Mouse (Mus musculus): ENCODE measurements around the gene Gm28035. TPM values are rescaled to one million over a fixed set of nuclear protein-coding genes. Genes with fewer than 3 reads are reported as not detected.
A peak's percentile ranks its signal among the peaks of the same experiment; 100 is the strongest.

The Gm28035 gene
- polyA plus RNA-seq, 1 experiment from 2014 or later: 0.19 TPM

GRCm38 (mm10) chr2:30285416-30286181, 45.2 kb downstream of the Gm28035 start:
- Histone ChIP-seq H3K4me2 (peak overlapping the region; percentile 96), H3K36me3 (peaks cover 38% of the 10 kb centered on the region), H3K9ac (peak overlapping the region; percentile 97), H3K9me3 (no peaks in the 10 kb centered on the region), H3K27ac (replicated peaks) (peak overlapping the region; percentile 67), H3K4me1 (peaks cover 24% of the 10 kb centered on the region), H3K4me3 (peak overlapping the region; percentile 96), H3K27me3 (replicated peaks) (no peaks in the 10 kb centered on the region)
- peak; percentile 47; the same call in 1 of the 2 replicates for ATAC-seq (ENCODE audit: extremely low read depth, insufficient number of reproducible peaks, low FRiP score, low TSS enrichment)
- 12% methylated on average over 38 of the region's 38 CpGs for WGBS

DNA sequence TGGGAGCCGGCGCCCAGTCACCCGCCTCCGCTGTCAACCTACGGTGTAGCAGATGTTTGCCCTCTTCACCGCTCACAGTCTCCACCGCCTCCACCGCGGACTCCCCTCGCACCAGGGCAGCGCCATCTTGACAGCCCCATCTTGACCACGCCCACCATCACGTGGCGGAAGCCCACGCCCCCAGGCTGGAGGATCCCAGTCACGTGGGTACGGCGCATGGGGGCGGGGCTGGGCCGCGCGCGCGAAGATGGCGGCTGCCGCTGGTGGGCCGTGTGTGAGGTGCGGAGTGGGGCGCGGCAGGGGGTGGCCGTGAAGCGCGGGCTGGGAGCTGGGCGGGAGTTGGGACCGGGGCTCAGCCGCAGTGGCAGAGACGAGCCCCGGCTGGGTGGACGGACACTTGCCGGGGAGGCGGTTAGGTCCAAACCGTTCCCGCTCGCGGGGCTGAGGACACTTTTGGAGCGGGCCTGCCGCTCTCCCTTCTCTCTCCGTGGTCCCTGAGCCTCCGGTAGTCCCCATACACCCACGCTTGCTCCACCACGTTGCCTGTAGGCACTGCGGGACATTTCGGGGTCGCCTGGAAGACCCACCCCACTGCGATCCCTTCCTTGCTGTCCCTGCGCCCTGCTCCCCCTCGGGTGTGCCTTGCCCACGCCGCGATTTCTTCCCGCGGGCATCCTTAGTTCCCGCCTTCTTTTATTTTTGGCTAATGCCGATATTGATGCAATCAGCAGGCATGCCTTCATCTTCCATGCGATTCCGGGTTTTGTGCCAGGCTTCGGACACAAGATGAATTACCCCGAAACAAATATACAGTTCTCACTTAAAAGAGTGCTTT, 46.0 kb downstream of the Gm28035 start, which contains the start of the genes Dolk and Nup188:
Gene Dolk, minus strand, starts transcription at position 143 of the 835 bp plus-strand sequence.
Gene Nup188, plus strand, starts transcription at position 206 of the 835 bp plus-strand sequence.
- Histone ChIP-seq H3K36me3 (peaks cover 37% of the 10 kb centered on the region), H3K27ac (replicated peaks) (peak within 1 kb of the TSS; percentile 72), H3K4me2 (peak within 1 kb of the TSS; percentile 96), H3K9ac (peak within 1 kb of the TSS; percentile 97), H3K9me3 (no peaks in the 10 kb centered on the region), H3K4me1 (peaks cover 24% of the 10 kb centered on the region), H3K27me3 (replicated peaks) (no peaks in the 10 kb centered on the region), H3K4me3 (peak within 1 kb of the TSS; percentile 96)
- WGBS: under 1% methylated on average over 68 of the region's 68 CpGs
- ATAC-seq (ENCODE audit: extremely low read depth, insufficient number of reproducible peaks, low FRiP score, low TSS enrichment): peak; percentile 92

DNA sequence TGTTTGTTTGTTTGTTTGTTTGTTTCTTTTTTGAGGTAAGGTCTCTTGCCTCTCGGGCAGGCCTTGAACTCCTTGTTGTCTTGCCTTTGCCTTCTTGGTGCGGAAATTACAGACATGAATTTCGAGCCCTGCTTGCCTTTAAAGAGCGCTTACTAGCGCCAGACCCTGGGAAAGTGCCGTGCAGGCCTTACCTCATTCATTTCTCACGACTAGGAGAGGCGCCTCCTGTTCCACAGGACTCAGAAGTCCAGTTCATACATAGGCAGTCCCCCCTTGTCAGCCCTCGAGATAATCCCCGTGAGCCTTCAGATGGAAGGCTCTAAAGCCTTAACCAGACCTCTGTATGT, 46.6 kb downstream of the Gm28035 start:
- Histone ChIP-seq H3K4me1 (peaks cover 24% of the 10 kb centered on the region), H3K36me3 (peaks cover 37% of the 10 kb centered on the region), H3K9ac (peak overlapping the region; percentile 97), H3K9me3 (no peaks in the 10 kb centered on the region), H3K4me2 (peak overlapping the region; percentile 96), H3K27ac (replicated peaks) (peak overlapping the region; percentile 72; the same call in 1 of the 2 replicates), H3K4me3 (peak overlapping the region; percentile 96), H3K27me3 (replicated peaks) (no peaks in the 10 kb centered on the region)
- no peak for ATAC-seq (ENCODE audit: extremely low read depth, insufficient number of reproducible peaks, low FRiP score, low TSS enrichment)
- 1% methylated on average over 10 of the region's 10 CpGs for WGBS

DNA sequence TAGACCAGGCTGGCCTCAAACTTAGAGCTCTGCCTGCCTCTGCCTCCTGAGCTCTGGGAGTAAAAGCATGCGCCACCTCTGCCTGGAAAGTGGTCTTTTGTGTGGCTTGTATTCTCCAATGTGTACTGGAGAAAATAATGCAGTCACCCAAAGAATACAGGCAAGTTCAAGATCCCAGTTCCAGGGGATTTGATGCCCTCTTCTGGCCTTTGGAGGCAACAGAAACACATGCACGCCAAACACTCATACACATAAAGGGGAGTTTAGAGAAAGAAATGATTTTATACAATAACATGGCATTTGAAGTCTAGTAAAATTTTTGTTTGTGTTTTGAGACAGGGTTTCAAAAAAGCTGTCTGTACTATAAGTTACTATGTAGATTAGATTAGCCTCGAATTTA, 59.2 kb downstream of the Gm28035 start:
- H3K4me3 ChIP-seq: no peak overlapping the region
- ATAC-seq (ENCODE audit: extremely low read depth, insufficient number of reproducible peaks, low FRiP score, low TSS enrichment): no peak
- peaks cover 76% of the 10 kb centered on the region for H3K36me3 ChIP-seq
- H3K4me1 ChIP-seq: peaks cover 5% of the 10 kb centered on the region
- H3K9ac ChIP-seq: no peak overlapping the region
- H3K27me3 ChIP-seq (replicated peaks): no peaks in the 10 kb centered on the region
- no peak overlapping the region for H3K4me2 ChIP-seq
- no peak overlapping the region for H3K27ac ChIP-seq (replicated peaks)
- 74% methylated on average over 3 of the region's 3 CpGs for WGBS
- H3K9me3 ChIP-seq: no peaks in the 10 kb centered on the region

DNA sequence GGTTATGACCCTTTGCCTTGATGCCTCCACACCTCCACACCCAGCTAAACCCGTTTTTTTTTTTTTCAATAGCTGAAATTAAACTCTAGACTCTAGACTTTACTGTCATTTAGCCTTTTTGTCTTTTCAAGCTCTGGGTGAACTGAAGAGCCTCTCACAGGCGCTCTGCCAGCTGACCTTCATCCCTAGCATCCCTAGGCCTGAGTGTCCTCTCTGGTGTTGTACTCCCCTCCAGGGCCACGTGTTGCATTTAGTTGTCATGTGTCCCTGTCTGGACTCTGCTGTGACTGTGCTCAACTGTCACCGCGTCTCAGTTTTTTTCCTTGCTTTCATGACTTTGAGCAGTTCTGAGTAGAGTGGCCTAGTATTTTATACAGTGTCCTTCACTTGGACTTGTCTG, 59.6 kb downstream of the Gm28035 start:
- H3K27ac ChIP-seq (replicated peaks): no peak overlapping the region
- H3K9ac ChIP-seq: no peak overlapping the region
- no peaks in the 10 kb centered on the region for H3K27me3 ChIP-seq (replicated peaks)
- peaks cover 80% of the 10 kb centered on the region for H3K36me3 ChIP-seq
- H3K9me3 ChIP-seq: no peaks in the 10 kb centered on the region
- no peak overlapping the region for H3K4me3 ChIP-seq
- WGBS: 87% methylated on average over 5 of the region's 5 CpGs
- H3K4me1 ChIP-seq: peaks cover 1% of the 10 kb centered on the region
- H3K4me2 ChIP-seq: no peak overlapping the region
- no peak for ATAC-seq (ENCODE audit: extremely low read depth, insufficient number of reproducible peaks, low FRiP score, low TSS enrichment)

GRCm38 (mm10) chr2:30306087-30306486, 65.7 kb downstream of the Gm28035 start:
- Histone ChIP-seq H3K27ac (replicated peaks) (no peak overlapping the region), H3K4me2 (no peak overlapping the region), H3K9me3 (no peaks in the 10 kb centered on the region), H3K36me3 (peaks cover 100% of the 10 kb centered on the region), H3K9ac (no peak overlapping the region), H3K27me3 (replicated peaks) (no peaks in the 10 kb centered on the region), H3K4me1 (no peaks in the 10 kb centered on the region), H3K4me3 (no peak overlapping the region)
- WGBS: 94% methylated on average over 7 of the region's 7 CpGs
- ATAC-seq (ENCODE audit: extremely low read depth, insufficient number of reproducible peaks, low FRiP score, low TSS enrichment): no peak

GRCm38 (mm10) chr2:30309351-30309750, 69.0 kb downstream of the Gm28035 start:
- no peak overlapping the region for H3K9ac ChIP-seq
- no peak overlapping the region for H3K27ac ChIP-seq (replicated peaks)
- H3K4me2 ChIP-seq: no peak overlapping the region
- 77% methylated on average over 3 of the region's 3 CpGs for WGBS
- no peaks in the 10 kb centered on the region for H3K4me1 ChIP-seq
- no peaks in the 10 kb centered on the region for H3K27me3 ChIP-seq (replicated peaks)
- no peak overlapping the region for H3K4me3 ChIP-seq
- H3K36me3 ChIP-seq: peaks cover 99% of the 10 kb centered on the region
- no peak for ATAC-seq (ENCODE audit: extremely low read depth, insufficient number of reproducible peaks, low FRiP score, low TSS enrichment)
- H3K9me3 ChIP-seq: no peaks in the 10 kb centered on the region

DNA sequence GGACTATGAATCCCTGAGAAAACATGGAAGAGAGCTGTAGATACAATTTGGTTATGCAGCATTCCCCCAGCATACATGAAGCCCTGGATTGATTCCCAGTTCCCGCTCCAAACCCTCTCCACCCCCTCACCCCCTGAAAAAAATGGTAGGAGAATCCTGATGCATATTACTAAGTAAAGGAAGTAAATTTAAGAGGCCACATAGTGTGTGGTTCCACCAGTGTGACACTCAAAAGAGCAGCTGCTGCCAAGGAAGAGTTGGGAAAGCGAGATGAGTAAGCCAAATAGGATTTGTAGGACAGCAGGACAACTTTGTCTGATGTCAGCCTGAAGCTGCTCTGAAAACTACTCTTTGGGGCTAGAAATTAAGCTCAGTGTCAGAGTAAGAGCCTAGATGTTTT, 71.1 kb downstream of the Gm28035 start:
- Histone ChIP-seq H3K9me3 (no peaks in the 10 kb centered on the region), H3K4me3 (no peak overlapping the region), H3K4me1 (no peaks in the 10 kb centered on the region), H3K4me2 (no peak overlapping the region), H3K9ac (no peak overlapping the region), H3K36me3 (peaks cover 99% of the 10 kb centered on the region), H3K27ac (replicated peaks) (no peak overlapping the region), H3K27me3 (replicated peaks) (no peaks in the 10 kb centered on the region)
- 98% methylated on average over 2 of the region's 2 CpGs for WGBS
- no peak for ATAC-seq (ENCODE audit: extremely low read depth, insufficient number of reproducible peaks, low FRiP score, low TSS enrichment)

DNA sequence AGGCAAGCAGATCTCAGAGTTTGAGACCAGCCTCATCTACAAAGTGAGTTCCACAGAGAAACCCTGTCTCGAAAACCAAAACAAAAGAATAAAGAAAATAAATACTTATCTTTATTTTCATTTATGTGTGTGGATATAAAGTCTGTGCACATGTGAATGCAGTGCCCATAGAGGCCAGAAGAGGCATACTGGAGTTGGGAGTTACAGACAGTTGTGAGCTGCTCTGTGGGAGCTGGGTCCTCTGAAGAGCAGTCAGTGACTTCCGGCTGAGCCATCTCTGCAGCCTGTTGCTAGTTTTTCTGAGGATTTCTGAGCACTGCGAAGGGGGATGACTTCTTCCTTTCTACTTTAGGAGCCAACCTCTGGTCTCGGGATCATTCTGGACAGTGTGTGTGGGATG, 75.8 kb downstream of the Gm28035 start:
- 94% methylated on average over 4 of the region's 4 CpGs for WGBS
- no peaks in the 10 kb centered on the region for H3K27me3 ChIP-seq (replicated peaks)
- no peak overlapping the region for H3K27ac ChIP-seq (replicated peaks)
- no peak for ATAC-seq (ENCODE audit: extremely low read depth, insufficient number of reproducible peaks, low FRiP score, low TSS enrichment)
- no peak overlapping the region for H3K4me3 ChIP-seq
- H3K36me3 ChIP-seq: peaks cover 98% of the 10 kb centered on the region
- H3K9me3 ChIP-seq: no peaks in the 10 kb centered on the region
- no peak overlapping the region for H3K4me2 ChIP-seq
- no peak overlapping the region for H3K9ac ChIP-seq
- no peaks in the 10 kb centered on the region for H3K4me1 ChIP-seq

- no peak for ATAC-seq (ENCODE audit: extremely low read depth, insufficient number of reproducible peaks, low FRiP score, low TSS enrichment)
- H3K9me3 ChIP-seq: no peaks in the 10 kb centered on the region
- H3K27ac ChIP-seq (replicated peaks): no peak overlapping the region
- H3K36me3 ChIP-seq: peaks cover 99% of the 10 kb centered on the region
- no peak overlapping the region for H3K9ac ChIP-seq
- WGBS: 91% methylated on average over 5 of the region's 5 CpGs
- H3K4me1 ChIP-seq: no peaks in the 10 kb centered on the region
- H3K4me3 ChIP-seq: no peak overlapping the region
- no peaks in the 10 kb centered on the region for H3K27me3 ChIP-seq (replicated peaks)
- no peak overlapping the region for H3K4me2 ChIP-seq
These were observed 76.6 kb downstream of the Gm28035 start for GRCm38 (mm10) chr2:30316955-30317354.

GRCm38 (mm10) chr2:30319260-30319659, 78.9 kb downstream of the Gm28035 start:
- ATAC-seq (ENCODE audit: extremely low read depth, insufficient number of reproducible peaks, low FRiP score, low TSS enrichment): no peak
- H3K36me3 ChIP-seq: peaks cover 99% of the 10 kb centered on the region

More at GRCm38 (mm10) chr2:30319260-30319659, 78.9 kb downstream of the Gm28035 start:
- H3K27me3 ChIP-seq (replicated peaks): no peaks in the 10 kb centered on the region
- H3K4me2 ChIP-seq: no peak overlapping the region
- H3K9me3 ChIP-seq: no peaks in the 10 kb centered on the region
- no peaks in the 10 kb centered on the region for H3K4me1 ChIP-seq
- H3K9ac ChIP-seq: no peak overlapping the region
- 80% methylated on average over 4 of the region's 4 CpGs for WGBS
- no peak overlapping the region for H3K27ac ChIP-seq (replicated peaks)
- H3K4me3 ChIP-seq: no peak overlapping the region
